Mouse (Mus musculus) heart, postnatal 0 days (tissue): ENCODE measurements around the gene Hoxb9.

Source experiments
- CTCF ChIP-seq: IDR thresholded peaks from 2 replicates; pipeline ENCODE4 v1.5.1; 2016; ENCODE audit warnings: antibody characterized with exemption, control low read depth, low read depth
- EP300 ChIP-seq: IDR thresholded peaks from 2 replicates; pipeline ENCODE4 v1.6.1; 2016; ENCODE audit warnings: antibody characterized with exemption, low read depth

DNA sequence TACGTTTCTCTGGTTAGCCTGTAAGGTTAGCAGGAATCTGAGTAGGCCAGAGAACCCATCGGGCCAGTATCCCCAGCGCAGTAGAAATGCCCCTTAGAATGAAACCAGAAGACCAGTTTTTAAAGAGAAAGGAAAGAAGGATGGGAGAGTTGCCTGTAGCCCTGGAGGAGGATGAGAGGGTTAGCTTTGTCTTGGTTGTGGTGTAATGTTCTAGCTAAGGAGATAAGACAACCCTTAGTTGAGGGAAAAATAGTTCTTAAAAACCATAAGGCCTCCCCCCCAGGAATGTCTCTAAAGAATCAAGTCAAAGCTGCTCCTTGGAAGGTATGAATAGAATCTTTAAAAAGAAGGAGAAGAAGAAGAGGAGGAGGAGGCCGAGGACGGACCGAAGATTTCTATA, 51.5 kb downstream of the Hoxb9 start:
- TF ChIP-seq CTCF (no peak), EP300 (no peak)
